Mouse (Mus musculus) midbrain, embryonic 11.5 days (tissue): ENCODE data around the gene Phlpp1. TPM values are rescaled to one million over a fixed set of nuclear protein-coding genes. Genes with fewer than 3 reads are reported as not detected.
A peak's percentile ranks its signal among the peaks of the same experiment; 100 is the strongest.
"Not testable (repeated sequence)": the region's sequence is repeated elsewhere in the genome, so short reads cannot be mapped to it uniquely, and the experiment has no call there.

Source experiments
- ATAC-seq: fragments of 200-750 bp; cut with Nextera tagmentation; 2 replicates; pipeline ENCODE4 v1.8.0; 2017; ENCODE audit warnings: moderate TSS enrichment, moderate library complexity; ENCODE audit not compliant: low FRiP score
- DNase-seq: peaks from one replicate; pipeline ENCODE4 v3.0.0; 2015; ENCODE audit warnings: low spot score; ENCODE audit errors: missing footprints
- H3K27ac ChIP-seq: fragments of 300-500 bp; sonication (generic); 2 replicates; pipeline ENCODE4 v1.5.1; 2014; ENCODE audit warnings: low read depth, low read length
- H3K27me3 ChIP-seq: fragments of 300-500 bp; sonication (generic); 2 replicates; pipeline ENCODE4 v1.6.1; 2014; ENCODE audit warnings: mild to moderate bottlenecking, low read length, moderate library complexity, mixed read lengths; ENCODE audit not compliant: control insufficient read depth, insufficient read depth
- H3K36me3 ChIP-seq: fragments of 300-500 bp; sonication (generic); 2 replicates; pipeline ENCODE4 v1.6.1; 2014; ENCODE audit warnings: mild to moderate bottlenecking, low read length, moderate library complexity, mixed read lengths; ENCODE audit not compliant: control insufficient read depth, insufficient read depth
- H3K4me1 ChIP-seq: fragments of 300-500 bp; sonication (generic); 2 replicates; pipeline ENCODE4 v1.6.1; 2014; ENCODE audit warnings: low read length; ENCODE audit not compliant: control insufficient read depth, insufficient read depth
- H3K4me2 ChIP-seq: fragments of 300-500 bp; sonication (generic); 2 replicates; pipeline ENCODE4 v1.6.1; 2014; ENCODE audit warnings: mild to moderate bottlenecking, moderate library complexity
- H3K4me3 ChIP-seq: fragments of 300-500 bp; sonication (generic); 2 replicates; pipeline ENCODE4 v1.5.1; 2014; ENCODE audit warnings: low read depth, low read length
- H3K9ac ChIP-seq: fragments of 300-500 bp; sonication (generic); 2 replicates; pipeline ENCODE4 v1.6.1; 2014; ENCODE audit warnings: low read length
- H3K9me3 ChIP-seq: fragments of 300-500 bp; sonication (generic); 2 replicates; pipeline ENCODE4 v1.6.1; 2016; ENCODE audit warnings: low read length; ENCODE audit not compliant: control insufficient read depth
- WGBS: fragments of 180-500 bp; shearing (Covaris S2); extraction: QIAGEN DNeasy Blood & Tissue Kit; methylation state at CpG from one replicate; pipeline ENCODE4 v1.1.7; 2014; 5-methylcytosine and 5-hydroxymethylcytosine counted together
- polyA plus RNA-seq: library from polyadenylated mRNA; unstranded; fragments of >200 nt; fragmentation: Nextera tagmentation; extraction: Ambion mirVana; gene quantifications from 2 replicates; pipeline ENCODE4 v1.2.1, GENCODE M21; 2014

Gene Phlpp1
- polyA plus RNA-seq, 1 experiment from 2014 or later: 6.8 TPM

DNA sequence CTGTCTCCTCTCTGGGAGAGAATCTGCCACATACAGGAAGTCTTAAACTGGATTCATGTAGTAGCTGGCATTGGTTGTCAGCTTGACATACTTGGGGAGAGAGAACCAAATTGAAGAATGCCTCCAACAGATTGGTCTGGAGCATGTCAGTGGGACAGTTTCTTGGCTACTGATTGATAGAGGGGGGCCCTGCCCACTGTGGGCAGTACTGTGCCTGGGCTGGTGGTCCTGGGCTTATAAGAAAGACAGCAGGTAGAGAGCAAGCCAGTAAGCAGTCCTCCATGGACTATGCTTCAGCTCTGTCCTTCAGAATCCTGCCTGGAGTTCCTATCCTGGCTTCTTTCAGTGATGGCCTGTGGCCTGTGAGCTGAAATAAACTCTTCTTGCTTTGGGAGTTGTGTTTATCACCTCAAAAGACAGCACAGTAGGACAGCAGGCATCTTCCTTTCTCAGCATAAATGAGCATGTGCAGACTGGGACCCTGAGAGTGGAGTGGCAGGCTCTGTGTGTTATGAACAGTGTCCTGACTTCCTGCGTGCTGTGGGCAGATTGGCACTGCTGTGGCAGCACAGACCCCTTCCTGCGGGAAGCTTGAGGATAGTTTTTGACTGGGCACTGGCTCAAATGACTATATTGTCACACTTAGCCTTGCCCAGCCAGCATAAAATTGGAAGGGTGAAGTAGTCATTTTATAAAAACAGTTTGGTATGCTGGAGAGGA, 108.0 kb downstream of the Phlpp1 start:
- ATAC-seq (peak; percentile 31; the same call in 1 of the 2 replicates), DNase-seq (no peak)
- Histone ChIP-seq H3K9ac (no peak overlapping the region), H3K4me1 (peaks cover 2% of the 10 kb centered on the region; the same call in 1 of the 2 replicates), H3K4me2 (no peak overlapping the region), H3K27me3 (no peaks in the 10 kb centered on the region), H3K27ac (no peak overlapping the region), H3K36me3 (no peaks in the 10 kb centered on the region), H3K9me3 (no peaks in the 10 kb centered on the region), H3K4me3 (no peak overlapping the region)
- 93% methylated on average over 2 of the region's 2 CpGs for WGBS

- WGBS: 80% methylated on average over 8 of the region's 8 CpGs
- Histone ChIP-seq H3K9ac (no peak overlapping the region), H3K27ac (no peak overlapping the region), H3K4me3 (no peak overlapping the region), H3K4me2 (no peak overlapping the region), H3K9me3 (no peaks in the 10 kb centered on the region), H3K4me1 (peaks cover 2% of the 10 kb centered on the region; the same call in 1 of the 2 replicates), H3K27me3 (no peaks in the 10 kb centered on the region), H3K36me3 (no peaks in the 10 kb centered on the region)
- ATAC-seq: no peak
- no peak for DNase-seq
Measured at GRCm38 (mm10) chr1:106280171-106280913, 108.8 kb downstream of the Phlpp1 start.

DNA sequence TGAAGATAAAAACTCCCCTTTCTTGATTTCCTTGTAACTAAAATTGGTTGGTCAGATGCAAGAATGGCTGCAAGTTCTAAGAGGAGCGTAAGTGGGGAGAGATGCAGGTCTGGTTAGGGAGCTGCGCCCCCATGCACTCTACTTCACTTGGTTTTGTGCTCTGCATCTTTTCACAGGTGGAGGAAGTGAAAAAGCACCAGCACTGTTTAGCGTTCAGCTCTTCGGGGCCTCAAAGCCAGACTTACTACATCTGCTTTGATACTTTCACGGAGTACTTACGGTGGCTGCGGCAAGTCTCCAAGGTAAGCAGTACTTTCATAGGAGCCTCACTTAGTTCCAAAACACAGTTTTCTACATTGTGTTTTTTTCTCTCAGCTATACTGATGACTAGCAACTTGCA, 115.3 kb downstream of the Phlpp1 start:
- 96% methylated on average over 7 of the region's 7 CpGs for WGBS
- H3K4me1 ChIP-seq: no peaks in the 10 kb centered on the region
- no peak overlapping the region for H3K4me2 ChIP-seq
- ATAC-seq (no peak), DNase-seq (no peak)
- no peak overlapping the region for H3K9ac ChIP-seq
- H3K4me3 ChIP-seq: no peak overlapping the region
- H3K36me3 ChIP-seq: 0 out of 2 replicates have a peak, but pooled peaks cover 2% of the 10 kb centered on the region
- no peaks in the 10 kb centered on the region for H3K9me3 ChIP-seq
- H3K27ac ChIP-seq: no peak overlapping the region
- no peaks in the 10 kb centered on the region for H3K27me3 ChIP-seq

- 92% methylated on average over 5 of the region's 5 CpGs for WGBS
- H3K27ac ChIP-seq: no peak overlapping the region
- no peak overlapping the region for H3K9ac ChIP-seq
- H3K36me3 ChIP-seq: 0 out of 2 replicates have a peak, but pooled peaks cover 2% of the 10 kb centered on the region
- H3K4me1 ChIP-seq: no peaks in the 10 kb centered on the region
- no peaks in the 10 kb centered on the region for H3K9me3 ChIP-seq
- H3K27me3 ChIP-seq: no peaks in the 10 kb centered on the region
- no peak for ATAC-seq
- no peak overlapping the region for H3K4me2 ChIP-seq
- no peak overlapping the region for H3K4me3 ChIP-seq
- no peak for DNase-seq
Measured at GRCm38 (mm10) chr1:106289065-106289464, 117.5 kb downstream of the Phlpp1 start.

GRCm38 (mm10) chr1:106289580-106289979, 118.0 kb downstream of the Phlpp1 start:
- Histone ChIP-seq H3K9ac (no peak overlapping the region), H3K4me2 (no peak overlapping the region), H3K27me3 (no peaks in the 10 kb centered on the region), H3K9me3 (no peaks in the 10 kb centered on the region), H3K4me1 (no peaks in the 10 kb centered on the region), H3K36me3 (0 out of 2 replicates have a peak, but pooled peaks cover 2% of the 10 kb centered on the region), H3K27ac (no peak overlapping the region), H3K4me3 (no peak overlapping the region)
- no peak for DNase-seq
- WGBS: 96% methylated on average over 2 of the region's 2 CpGs
- ATAC-seq: no peak

- DNase-seq (peak; percentile 12), ATAC-seq (no peak)
- Histone ChIP-seq H3K9me3 (no peaks in the 10 kb centered on the region), H3K36me3 (no peaks in the 10 kb centered on the region), H3K4me3 (no peak overlapping the region), H3K4me1 (no peaks in the 10 kb centered on the region), H3K27me3 (no peaks in the 10 kb centered on the region), H3K9ac (no peak overlapping the region), H3K4me2 (no peak overlapping the region), H3K27ac (no peak overlapping the region)
- WGBS: 93% methylated on average over 3 of the region's 3 CpGs
Measured at GRCm38 (mm10) chr1:106309394-106310039, 138.0 kb downstream of the Phlpp1 start.

DNA sequence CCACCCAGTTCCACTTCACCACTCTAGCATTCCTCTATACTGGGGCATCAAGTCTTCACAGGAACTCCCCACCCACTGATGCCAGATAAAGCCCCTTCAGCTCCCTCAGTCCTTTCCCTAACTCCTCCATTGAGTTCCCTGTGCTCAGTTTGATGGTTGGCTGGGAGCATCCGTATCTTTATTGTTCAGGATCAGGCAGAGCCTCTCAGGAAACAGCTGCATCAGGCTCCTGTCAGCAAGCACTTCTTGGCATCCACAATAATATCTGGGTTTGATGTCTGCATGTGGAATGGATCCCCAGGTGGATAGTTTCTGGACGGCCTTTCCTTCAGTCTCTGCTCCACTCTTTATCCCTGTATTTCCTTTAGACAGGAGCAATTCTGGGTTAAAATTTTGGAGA, 138.7 kb downstream of the Phlpp1 start:
- H3K4me1 ChIP-seq: no peaks in the 10 kb centered on the region
- H3K27me3 ChIP-seq: no peaks in the 10 kb centered on the region
- H3K9ac ChIP-seq: no peak overlapping the region
- H3K4me2 ChIP-seq: no peak overlapping the region
- no peaks in the 10 kb centered on the region for H3K36me3 ChIP-seq
- ATAC-seq (no peak), DNase-seq (no peak)
- WGBS: 72% methylated on average over 2 of the region's 2 CpGs
- no peak overlapping the region for H3K27ac ChIP-seq
- H3K9me3 ChIP-seq: no peaks in the 10 kb centered on the region
- H3K4me3 ChIP-seq: no peak overlapping the region

DNA sequence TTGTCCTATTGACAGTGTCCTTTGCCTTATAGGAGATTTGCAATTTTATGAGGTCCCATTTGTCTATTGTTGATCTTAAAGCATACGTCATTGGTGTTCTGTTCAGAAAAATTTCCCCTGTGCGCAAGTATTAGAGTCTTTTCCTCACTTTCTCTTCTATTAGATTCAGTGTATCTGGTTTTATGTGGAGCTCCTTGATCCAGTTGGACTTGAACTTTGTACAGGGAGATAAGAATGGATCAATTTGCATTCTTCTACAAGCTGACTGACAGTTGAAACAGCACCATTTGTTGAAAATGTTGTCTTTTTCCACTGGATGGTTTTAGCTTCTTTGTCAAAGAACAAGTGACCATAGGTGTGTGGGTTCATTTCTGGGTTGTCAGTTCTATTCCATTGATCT, 140.3 kb downstream of the Phlpp1 start:
- H3K9ac ChIP-seq, H3K9me3 ChIP-seq, H3K36me3 ChIP-seq, H3K4me1 ChIP-seq, DNase-seq, ATAC-seq, H3K4me2 ChIP-seq, H3K27me3 ChIP-seq, H3K4me3 ChIP-seq, H3K27ac ChIP-seq: not testable (repeated sequence)
- 96% methylated on average over 2 of the region's 2 CpGs for WGBS

DNA sequence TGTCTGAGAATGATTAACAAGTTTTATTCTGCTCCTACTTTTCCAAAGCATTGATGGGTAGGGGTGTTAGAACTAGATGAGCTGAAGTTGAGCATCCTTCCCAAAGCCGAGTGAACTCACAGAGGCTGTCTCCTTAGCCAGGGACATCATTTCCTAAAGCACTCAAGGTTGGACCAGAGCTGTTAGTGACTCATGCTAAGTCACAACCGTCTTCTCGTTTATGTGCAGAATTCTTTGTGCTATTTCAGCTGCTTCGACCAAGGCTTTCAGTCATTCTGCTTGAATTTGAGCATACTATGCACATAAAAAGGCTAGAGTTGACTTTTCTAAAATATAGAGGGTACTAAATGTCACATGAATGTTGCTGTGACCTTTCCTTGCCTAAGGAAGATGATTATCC, 142.9 kb downstream of the Phlpp1 start:
- DNase-seq: no peak
- Histone ChIP-seq H3K4me1 (no peaks in the 10 kb centered on the region), H3K27ac (no peak overlapping the region), H3K9ac (no peak overlapping the region), H3K4me2 (no peak overlapping the region), H3K36me3 (0 out of 2 replicates have a peak, but pooled peaks cover 2% of the 10 kb centered on the region), H3K9me3 (no peaks in the 10 kb centered on the region), H3K4me3 (no peak overlapping the region), H3K27me3 (no peaks in the 10 kb centered on the region)
- ATAC-seq: no peak
- WGBS: 89% methylated on average over 4 of the region's 4 CpGs
